Mouse (Mus musculus) neural tube, embryonic 10.5 days (tissue): ENCODE results near the gene Fam166a.

ENCODE experiments used
- DNase-seq: peaks from one replicate; pipeline ENCODE4 v3.0.0-alpha.2; 2017; ENCODE audit warnings: low spot score; ENCODE audit errors: extremely low spot score

Fam166a gene

DNA sequence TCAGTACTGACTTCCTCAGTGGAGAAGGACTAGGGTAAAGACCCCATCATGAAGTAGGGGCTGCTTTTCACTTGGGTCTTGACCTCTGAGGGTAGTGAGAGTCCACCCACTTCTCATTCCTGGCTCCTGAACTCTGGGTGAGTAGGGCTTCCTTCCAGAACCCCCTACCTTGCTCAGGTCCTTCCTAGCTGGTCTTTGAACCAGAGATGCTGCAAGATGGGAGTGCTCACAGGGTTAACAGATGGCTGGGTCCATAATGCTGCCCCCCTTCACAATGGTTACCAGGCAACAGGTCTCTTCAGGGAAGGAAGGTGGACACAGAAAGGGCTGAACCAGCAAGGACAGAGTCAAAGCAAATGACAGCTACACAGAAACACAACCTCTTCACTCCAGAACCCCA is at the start of gene Fam166a:
Gene Fam166a (plus strand): TSS at position 301 of the 400 bp plus-strand sequence.
- DNase-seq, result no peak

DNA sequence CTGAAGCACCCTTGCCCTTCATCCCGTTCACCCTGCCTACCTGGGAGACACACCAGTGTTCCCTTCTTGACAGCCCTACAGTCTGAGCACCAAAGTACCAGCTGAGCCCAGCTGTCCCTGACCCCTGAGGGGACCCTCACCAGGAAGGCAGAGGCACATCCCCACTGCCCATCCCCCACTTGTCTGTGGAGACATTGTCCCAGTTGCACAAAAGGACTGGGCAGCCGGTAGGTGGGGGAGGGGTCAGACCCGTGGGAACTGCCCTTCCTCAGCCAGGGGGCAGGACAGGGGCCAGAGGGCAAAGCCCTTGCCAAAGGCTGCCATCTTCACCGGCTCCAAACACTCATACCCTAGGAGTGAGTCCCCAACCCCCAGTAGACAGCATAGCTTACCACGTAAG is 48.8 kb upstream of the Fam166a start:
- peak; percentile 70 for DNase-seq

GRCm38 (mm10) chr2:25170326-25171100 is 48.0 kb upstream of the Fam166a start:
- no peak for DNase-seq

GRCm38 (mm10) chr2:25171101-25171768 is 47.3 kb upstream of the Fam166a start:
- DNase-seq, result no peak

DNA sequence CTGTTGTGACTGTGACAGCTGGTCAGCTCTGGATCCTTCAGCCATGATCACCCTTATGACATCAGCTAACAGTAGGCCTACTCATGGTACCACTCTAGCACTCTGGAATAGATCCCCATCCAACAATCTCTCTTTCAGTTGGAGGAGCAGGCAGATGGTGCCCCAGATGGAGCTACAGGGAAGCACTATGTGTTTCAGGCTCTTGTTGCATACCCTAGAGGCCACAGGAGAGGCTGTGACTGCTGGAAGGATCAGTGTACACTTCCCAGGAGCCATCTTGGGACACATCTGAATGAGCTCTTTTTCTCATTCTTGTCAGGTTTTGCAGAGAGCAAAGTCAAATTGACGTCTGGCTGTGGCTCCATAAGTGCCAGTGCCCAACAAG is 46.8 kb upstream of the Fam166a start:
- no peak for DNase-seq

- no peak for DNase-seq
These were observed 45.9 kb upstream of the Fam166a start for GRCm38 (mm10) chr2:25172629-25173028.

DNA sequence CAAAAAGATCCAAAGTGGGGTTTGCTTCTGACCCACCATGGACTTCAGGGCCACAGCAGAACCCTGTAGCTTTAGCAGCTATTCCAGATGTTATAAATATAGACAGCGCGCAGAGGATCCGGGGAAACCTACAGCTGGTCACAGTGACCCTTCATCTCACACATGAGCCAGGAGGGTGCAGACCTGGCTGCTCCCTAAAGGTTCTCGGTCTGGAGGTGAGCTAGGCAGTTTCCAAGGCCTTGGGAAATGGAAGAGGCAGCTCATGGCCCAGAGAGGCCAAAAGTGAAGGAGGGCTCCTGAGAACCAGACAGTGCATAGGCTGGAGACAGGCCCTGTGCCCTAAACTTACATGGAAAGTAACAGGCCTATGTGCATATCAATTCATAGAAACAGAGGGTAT is 44.7 kb upstream of the Fam166a start:
- DNase-seq, result no peak

DNA sequence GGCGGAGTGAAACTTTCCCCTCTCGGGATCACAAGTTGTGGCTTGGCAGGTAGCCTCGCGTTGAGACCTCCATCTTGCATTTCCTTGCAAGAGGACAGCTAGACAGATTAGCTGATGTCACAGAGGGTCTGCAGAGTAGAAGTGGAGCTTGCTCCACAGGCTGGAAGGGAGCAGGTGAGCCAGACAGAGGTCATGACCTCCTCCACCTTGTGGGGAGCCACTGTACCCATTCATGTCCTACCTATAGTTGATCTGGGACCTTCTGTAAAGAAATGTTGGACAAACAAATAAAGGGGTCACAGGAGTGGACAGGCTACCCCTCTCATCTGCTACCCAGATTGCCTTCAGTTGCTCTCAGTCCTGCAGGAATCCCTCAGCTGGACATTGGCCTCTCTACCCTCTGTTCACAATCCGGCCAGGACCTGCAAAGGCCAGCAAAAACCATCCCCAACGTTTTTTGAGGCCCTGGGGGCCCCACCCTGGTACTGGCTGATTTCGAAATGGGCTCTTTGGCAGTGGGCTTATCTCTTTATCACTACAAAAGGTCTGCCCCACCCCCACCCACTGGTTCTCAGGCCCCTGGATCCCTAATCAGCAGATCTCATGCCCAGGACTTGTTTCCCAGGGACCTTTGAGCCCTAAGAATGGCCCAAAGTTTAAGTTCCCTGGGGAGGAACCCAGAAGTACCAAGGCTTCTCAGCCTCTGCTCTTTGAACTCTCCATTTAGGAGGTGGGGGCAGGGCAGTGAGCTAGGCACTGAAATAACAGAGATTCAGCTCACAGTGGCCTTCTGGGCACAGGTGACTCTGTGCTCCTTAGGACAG is 43.5 kb upstream of the Fam166a start:
- DNase-seq, result no peak

- DNase-seq, result peak; percentile 8
These were observed 42.9 kb upstream of the Fam166a start for GRCm38 (mm10) chr2:25175690-25176078.

DNA sequence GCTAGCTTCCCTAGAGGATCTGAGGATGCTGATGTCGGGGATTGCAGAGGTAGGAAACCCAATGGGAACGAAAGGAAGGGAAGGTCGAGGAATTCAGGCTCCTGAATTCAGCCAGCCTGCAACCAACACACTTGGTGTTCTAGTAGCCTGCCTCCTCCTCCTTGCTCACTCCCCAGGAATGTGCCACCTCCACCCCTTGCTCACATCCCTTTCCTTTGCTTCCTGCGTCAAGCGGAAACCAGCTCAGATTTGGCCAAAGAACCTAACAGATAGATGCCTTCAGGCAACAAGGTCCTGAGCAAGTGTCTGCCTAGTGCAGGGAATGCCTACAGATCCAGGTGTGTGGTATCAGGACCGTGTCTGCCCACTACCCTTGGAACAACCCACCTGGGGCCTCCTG is 42.0 kb upstream of the Fam166a start:
- DNase-seq, result no peak

- no peak for DNase-seq
These were observed 41.5 kb upstream of the Fam166a start for GRCm38 (mm10) chr2:25177076-25177475.

DNA sequence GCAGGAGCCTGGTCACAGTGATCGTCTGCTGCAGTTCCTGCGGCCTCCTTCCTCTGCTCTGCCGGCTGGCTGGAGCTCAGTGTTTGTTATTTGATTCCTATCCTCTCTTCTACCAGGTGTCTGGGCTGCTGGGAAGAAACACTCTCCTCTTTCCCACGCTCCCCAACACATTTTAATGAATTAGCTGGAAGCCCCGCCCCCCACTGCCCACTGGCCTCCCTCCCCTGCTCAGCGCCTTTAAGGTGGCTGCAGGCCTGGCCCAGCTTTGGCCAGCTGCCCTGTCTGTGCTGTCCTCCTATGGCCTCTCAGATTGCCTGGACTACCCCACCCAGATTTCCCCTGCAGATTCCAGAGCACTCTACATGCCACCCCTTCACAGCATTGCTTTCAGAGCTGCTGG is 40.9 kb upstream of the Fam166a start:
- DNase-seq, result peak; percentile 54

DNA sequence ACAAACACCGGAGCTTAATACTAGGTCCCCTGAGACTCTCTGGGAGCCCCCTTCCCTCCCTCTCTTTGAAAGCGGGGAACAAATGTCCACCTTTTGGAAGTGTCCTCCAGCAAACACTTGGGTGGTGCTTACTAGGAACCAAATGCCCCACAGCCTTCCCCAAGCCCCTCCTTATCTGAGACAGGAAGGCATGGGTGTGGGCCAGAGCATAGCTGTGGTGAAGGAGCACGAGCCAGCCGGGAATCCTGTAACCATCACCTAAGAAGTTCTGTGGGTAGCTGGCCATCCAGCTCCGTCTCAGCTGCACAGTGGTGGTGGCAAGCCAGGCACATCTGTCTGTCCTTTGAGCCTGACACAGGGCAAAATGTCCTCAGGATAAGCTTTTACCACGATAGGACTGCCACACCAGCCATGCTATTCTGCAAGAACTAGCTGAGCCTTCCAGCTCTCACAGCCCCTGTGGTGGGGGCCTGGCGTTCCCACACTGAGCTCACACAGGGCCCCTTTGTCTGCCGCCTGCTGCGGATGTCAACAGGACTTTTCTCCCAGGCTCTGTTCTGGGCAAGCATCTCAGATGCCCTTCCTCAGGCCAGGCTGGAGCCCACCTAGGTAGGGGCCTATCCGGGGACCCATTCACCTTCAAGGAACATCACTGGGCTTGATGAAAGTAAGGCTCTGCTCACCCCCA is 40.1 kb upstream of the Fam166a start:
- DNase-seq, result no peak

DNA sequence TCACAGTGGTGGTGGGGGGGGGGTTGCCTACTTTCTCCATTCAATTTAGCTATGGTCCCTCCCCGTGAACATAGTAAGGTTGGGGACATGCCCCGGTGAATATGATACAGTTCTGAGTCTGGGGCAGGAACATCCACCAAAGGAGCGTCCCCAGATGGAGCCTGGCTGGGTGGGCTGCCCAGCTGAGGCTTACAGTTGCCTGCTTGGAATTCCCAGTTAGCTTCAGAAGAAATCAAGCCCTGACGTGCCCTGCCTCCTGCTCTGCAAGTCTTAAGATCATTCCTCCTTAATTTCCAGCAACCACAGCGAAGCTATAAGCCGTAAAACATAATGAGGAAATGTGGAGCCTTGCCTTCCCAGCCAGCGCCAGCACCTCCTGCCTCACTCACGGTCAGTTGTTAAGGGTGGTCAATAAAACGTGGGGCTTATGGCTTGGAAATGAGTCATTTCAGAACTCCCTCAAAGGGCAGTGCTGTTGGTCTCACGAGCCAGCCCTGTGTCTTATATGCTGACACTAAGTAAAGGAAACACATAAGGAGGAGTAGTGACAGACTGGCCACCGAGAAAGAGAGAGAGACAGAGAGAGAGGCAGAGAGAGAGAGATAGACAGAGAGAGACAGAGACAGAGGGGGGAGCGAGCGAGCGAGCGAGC is 38.9 kb upstream of the Fam166a start:
- DNase-seq, result no peak

DNA sequence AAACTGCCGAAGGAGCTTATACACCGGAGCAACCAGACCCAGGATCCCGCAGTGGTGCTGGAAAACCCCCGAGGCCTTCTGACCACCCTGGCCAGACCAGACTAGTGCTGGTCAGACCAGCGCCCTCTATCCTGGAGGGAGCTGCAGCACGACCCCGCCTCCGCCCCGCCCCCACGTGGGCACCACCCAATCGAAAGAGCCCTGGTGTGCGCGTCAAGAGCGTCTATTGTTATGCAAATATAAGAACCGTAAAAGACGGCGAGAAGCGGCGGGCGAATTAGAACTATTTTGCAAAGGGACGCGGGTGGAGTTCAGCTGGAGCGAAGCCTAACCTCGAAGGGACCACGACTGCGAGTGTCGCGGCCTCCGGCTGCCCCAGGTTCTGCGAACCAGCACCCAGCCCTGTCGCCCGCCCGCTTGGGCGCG is 38.1 kb upstream of the Fam166a start, which contains the start of gene Nrarp:
Gene Nrarp (plus strand): TSS at position 281 of the 426 bp plus-strand sequence.
- peak; percentile 95 for DNase-seq

DNA sequence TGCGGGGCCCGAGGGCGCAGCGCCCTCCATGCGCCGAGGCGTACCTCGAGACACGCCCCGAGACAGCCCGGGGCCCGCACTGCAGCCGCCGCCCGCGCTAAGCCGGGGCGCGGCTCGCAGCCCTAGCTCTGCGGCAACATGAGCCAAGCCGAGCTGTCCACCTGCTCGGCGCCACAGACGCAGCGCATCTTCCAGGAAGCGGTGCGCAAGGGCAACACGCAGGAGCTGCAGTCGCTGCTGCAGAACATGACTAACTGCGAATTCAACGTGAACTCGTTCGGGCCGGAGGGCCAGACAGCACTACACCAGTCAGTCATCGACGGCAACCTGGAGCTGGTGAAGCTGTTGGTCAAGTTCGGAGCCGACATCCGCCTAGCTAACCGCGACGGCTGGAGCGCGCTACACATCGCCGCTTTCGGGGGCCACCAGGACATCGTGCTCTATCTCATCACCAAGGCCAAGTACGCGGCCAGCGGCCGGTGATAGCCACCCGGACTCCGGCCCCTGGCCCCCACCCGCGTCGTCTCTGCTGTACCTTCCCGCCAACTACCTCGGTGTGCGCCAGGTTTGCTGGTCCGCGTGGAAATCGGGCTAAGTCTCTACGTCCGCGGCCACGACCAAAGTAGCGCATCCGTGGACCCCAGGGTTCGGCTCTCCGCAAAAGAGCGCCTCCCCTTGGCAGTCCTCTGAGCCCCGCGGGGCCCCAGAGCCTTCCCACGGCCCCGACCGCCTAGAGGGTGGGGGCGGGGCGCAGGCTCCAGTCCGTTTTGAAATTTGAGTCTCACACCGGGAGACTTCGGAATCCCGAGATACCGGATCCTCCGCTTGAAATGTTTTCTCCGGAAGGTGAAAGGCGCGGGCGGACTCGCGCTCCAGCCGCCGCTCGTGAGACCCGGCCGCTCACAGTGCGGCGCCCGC is 37.3 kb upstream of the Fam166a start:
- DNase-seq, result peak; percentile 78

GRCm38 (mm10) chr2:25181891-25182397 is 36.6 kb upstream of the Fam166a start:
- DNase-seq, result peak; percentile 49

DNA sequence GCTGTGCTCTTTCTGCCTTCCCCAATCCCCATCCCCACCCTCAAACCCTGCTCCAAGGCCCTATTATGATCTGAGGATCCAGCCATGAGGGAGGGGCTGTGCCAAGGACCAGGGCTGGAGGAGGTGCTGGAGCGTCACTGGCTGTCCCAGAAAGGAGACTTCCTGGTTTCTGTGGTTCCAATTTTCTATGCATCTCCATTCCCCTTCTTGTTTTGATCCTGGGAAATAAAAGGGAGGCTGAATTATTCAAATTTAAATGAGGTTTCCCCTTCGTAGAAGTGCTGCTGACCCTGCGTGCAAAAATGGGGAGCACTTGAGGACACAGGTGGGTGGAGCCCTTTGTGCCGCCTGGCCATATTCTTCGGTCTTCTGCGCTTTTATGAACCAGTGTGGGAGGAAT is 35.9 kb upstream of the Fam166a start:
- no peak for DNase-seq

DNA sequence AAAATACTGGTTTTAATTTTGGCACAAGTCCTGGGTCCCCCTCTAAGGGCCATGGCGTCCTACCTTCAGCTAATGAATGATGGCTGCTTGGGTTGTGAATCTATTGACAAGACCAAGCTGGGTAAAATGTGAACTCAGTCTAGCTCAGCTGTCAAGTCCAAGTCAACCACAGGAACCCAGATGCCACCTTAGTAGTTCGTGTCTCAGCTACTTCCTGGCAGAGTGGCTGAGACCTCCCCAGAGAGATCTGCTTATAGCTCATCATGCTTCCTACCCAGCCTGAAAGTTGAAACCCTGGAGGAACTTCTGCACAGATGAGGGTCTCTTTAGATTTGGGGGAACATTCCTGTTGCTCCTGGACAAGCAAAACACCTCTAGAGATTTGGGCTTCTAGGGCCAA is 35.2 kb upstream of the Fam166a start:
- no peak for DNase-seq

GRCm38 (mm10) chr2:25184496-25184895 is 34.0 kb upstream of the Fam166a start:
- no peak for DNase-seq
